In the genomic region with DNA sequence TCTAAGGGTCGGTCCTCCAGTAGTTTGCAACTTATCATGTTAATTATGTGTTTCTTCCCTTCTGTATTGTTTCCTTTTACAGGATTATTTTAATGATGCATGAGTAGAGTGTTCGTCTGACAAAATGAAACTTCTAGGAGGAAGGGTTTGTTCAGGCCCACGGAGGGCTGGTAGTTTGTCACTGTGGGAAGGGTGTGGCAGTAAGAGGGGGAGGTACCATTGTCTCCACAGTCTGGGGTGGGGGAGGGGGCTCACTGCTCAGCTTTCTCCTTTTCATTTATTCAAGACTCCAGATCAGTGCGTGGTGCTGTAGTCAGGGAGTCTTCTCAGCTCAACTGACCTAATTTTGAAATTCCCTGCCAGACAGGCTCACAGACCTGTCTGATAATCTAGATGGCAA, we compare ENCODE assay signal across 19 mouse cellular contexts. TPM values are rescaled to one million over a fixed set of nuclear protein-coding genes. Genes with fewer than 3 reads are reported as not detected.
A peak's percentile ranks its signal among the peaks of the same experiment; 100 is the strongest.
DNase-seq lines count a peak whose midpoint lies in the region; ATAC-seq lines count a peak whose summit lies in the region.
"Had no signal": no experiment of that assay in that cellular context is flagged by ENCODE, and none has a peak within 500 bp of the region (broad histone marks: within the 10 kb centered on the region; RNA-seq: fewer than 3 reads in every experiment).

No protein-coding gene starts in this region.

- DNase-seq in retina, postnatal 1 day = peak; percentile 41
- no peak for DNase-seq in retina, embryonic 14.5 days (ENCODE audit: low spot score)
- DNase-seq in cerebellum, adult 8-10 months = no peak
- no peak for DNase-seq in adrenal gland, postnatal 4 days (ENCODE audit: low spot score in 2 of 2)
- no peak for DNase-seq in cerebellum, postnatal 4 days (ENCODE audit: low spot score in 2 of 2)
- DNase-seq: adrenal gland, adult 2 months; adrenal gland, postnatal 10 days; adrenal gland, postnatal 25 days; cerebellum, adult 11 months; cerebellum, adult 18-20 months; cerebellum, adult 9-10 months; cerebellum, postnatal 36 days; embryo, embryonic 11 days had no signal

- ATAC-seq in common myeloid progenitor, adult 5-6 weeks (replicated peaks; ENCODE audit: low read depth, poor library complexity, severe bottlenecking) = 0 out of 2 replicates have a peak, but pooled peaks have one; percentile 29
- peak; percentile 67; the same call in 1 of the 2 replicates for ATAC-seq in megakaryocyte, adult 5-6 weeks (ENCODE audit: poor library complexity, severe bottlenecking)
- ATAC-seq: forebrain, embryonic 14.5 days; forebrain, embryonic 16.5 days had no signal

RNA-seq across cellular contexts. Expression of a gene that starts 4.2 kb away (rescaled TPM):
- total RNA-seq in common myeloid progenitor, adult 5-6 weeks (2017) = not detected in 2 replicates
- total RNA-seq in megakaryocyte, adult 5-6 weeks (2015) = not detected in 2 replicates
- not detected in 2 replicates for total RNA-seq in megakaryocyte, adult 5-6 weeks (2017)
- not detected for total RNA-seq in adrenal gland, postnatal 4 days (2021)
- total RNA-seq: adrenal gland, adult 2 months; adrenal gland, postnatal 10 days; adrenal gland, postnatal 25 days; ES-E14; MEL had no signal

RNA-seq across cellular contexts. Expression of a gene that starts 10.3 kb away (rescaled TPM):
- not detected in 2 replicates for total RNA-seq in common myeloid progenitor, adult 5-6 weeks (2017)
- total RNA-seq in megakaryocyte, adult 5-6 weeks (2015) = not detected in 2 replicates
- not detected in 2 replicates for total RNA-seq in megakaryocyte, adult 5-6 weeks (2017)
- not detected for total RNA-seq in adrenal gland, postnatal 4 days (2021)
- total RNA-seq: adrenal gland, adult 2 months; adrenal gland, postnatal 10 days; adrenal gland, postnatal 25 days; ES-E14; MEL had no signal

RNA-seq across cellular contexts. Expression of a gene that starts 14.1 kb away (rescaled TPM):
- 4.7 and 8.4 TPM in 2 replicates for total RNA-seq in common myeloid progenitor, adult 5-6 weeks (2017)
- 0.11 and 0.27 TPM in 2 replicates for total RNA-seq in megakaryocyte, adult 5-6 weeks (2015)
- total RNA-seq in megakaryocyte, adult 5-6 weeks (2017) = 0.04 TPM in 1 of 2 replicates, not detected in the other
- 1 to 10 TPM in 1 of 2 experiments, under 1 TPM in 1; 0.90 to 1.8 TPM for total RNA-seq in adrenal gland, postnatal 4 days (2021)
- total RNA-seq: adrenal gland, adult 2 months; adrenal gland, postnatal 25 days; ES-E14 had no signal

RNA-seq across cellular contexts. Expression of a gene that starts 31.2 kb away (rescaled TPM):
- total RNA-seq in common myeloid progenitor, adult 5-6 weeks (2017) = not detected in 2 replicates
- total RNA-seq in megakaryocyte, adult 5-6 weeks (2015) = not detected in 2 replicates
- not detected in 2 replicates for total RNA-seq in megakaryocyte, adult 5-6 weeks (2017)
- total RNA-seq in adrenal gland, postnatal 4 days (2021) = not detected
- total RNA-seq: adrenal gland, adult 2 months; adrenal gland, postnatal 10 days; adrenal gland, postnatal 25 days; ES-E14; MEL had no signal

RNA-seq across cellular contexts. Expression of a gene that starts 32.4 kb away (rescaled TPM):
- total RNA-seq in common myeloid progenitor, adult 5-6 weeks (2017) = 0.27 TPM in 1 of 2 replicates, not detected in the other
- not detected in 2 replicates for total RNA-seq in megakaryocyte, adult 5-6 weeks (2015)
- total RNA-seq in megakaryocyte, adult 5-6 weeks (2017) = not detected in 2 replicates
- total RNA-seq in adrenal gland, postnatal 4 days (2021) = not detected
- total RNA-seq: adrenal gland, adult 2 months; adrenal gland, postnatal 10 days; adrenal gland, postnatal 25 days; ES-E14; MEL had no signal
